Mouse (Mus musculus): ENCODE measurements at regions not wholly inside any gene's neighbourhood (a gene's known extent, or its start where the extent isn't known, plus 50 kb on each side); places are given as distances from the start of the nearest gene placed in this dataset.

DNA sequence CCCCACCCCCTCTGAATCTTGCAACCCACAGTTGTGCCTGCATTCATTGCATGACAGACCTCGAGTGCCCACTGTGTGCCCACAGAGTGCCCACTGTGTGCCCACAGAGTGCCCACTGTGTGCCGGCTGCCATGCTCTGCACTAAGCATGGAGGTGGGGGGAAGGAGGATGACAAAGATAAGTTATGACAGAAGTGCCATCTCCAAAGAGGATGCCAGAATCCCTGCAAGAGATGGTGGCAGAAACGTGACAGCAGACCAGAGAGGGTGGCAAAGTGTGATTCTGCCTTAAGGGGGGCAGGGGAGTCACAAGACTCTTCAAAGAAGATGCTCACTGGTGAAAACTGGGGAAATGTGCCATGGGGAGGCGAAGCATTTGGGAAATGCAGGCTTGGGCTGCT is 427.8 kb downstream of the Cd83 start:
- intact Hi-C loops (cut with DNase I): no loop called here
- DNase-seq (ENCODE audit: low spot score in 2 of 2): no peak

DNA sequence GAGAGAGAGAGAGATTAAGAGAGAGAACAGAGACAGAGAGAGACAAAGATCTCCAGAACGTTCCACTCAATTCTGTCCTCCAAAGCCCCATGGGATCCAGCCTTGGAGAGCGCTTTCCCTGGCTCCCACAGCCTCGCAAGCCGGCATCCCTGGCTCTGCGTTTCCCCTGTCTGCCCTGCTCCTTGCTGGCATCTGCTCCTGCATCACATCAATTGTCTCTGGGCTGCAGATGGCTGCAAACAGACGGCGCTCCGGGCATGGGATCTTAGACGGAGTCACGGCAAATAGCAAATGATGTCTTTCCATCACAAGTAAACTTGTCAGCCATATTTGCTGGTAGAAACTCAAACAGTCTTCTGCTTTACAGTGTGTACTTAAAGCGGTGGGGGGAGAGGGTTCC is 428.4 kb downstream of the Cd83 start:
- DNase-seq (ENCODE audit: low spot score in 2 of 2): no peak
- intact Hi-C loops (cut with DNase I): no loop called here

DNA sequence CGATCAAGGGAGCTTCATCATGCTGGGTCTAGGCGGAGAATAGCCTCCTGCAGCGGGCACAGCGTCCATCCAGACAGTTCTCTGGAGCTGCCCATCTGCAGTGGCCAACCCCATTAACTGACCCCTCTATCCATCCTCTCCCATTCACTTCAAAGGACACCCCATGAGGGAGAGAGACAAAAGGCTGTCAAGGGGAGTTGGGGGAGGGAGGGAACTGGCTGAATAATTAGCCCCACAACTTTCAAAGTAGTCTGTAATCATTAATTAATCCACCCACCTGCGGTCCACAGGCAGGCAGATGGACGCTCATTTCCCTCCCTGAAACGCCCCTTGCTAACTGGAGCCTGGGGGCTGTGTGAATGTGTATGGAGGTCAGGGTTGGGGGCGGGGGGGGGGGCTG is 433.7 kb downstream of the Cd83 start:
- intact Hi-C loops (cut with DNase I): no loop called here
- no peak for DNase-seq (ENCODE audit: low spot score in 2 of 2)

DNA sequence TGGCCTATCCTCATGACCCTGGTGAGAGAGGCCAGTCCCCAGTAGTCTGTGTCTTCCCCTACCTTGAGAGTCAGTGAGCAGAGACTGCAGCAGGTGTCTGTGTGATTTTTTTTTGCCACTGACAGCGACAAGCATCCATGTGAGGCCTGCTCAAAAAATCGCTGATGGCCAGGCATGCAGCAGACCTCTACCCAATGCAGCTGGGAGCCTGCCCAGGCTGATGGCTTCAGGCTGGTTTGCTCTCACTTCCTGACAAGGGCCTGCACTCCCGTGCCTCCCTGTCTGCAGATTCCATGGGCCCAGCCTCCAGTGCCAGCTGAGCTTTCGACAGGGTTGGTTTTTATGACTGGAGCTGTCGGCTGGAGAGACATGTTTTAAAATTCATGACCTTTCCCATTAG is 437.1 kb downstream of the Cd83 start:
- DNase-seq (ENCODE audit: low spot score in 2 of 2): no peak
- intact Hi-C loops (cut with DNase I): no loop called here

DNA sequence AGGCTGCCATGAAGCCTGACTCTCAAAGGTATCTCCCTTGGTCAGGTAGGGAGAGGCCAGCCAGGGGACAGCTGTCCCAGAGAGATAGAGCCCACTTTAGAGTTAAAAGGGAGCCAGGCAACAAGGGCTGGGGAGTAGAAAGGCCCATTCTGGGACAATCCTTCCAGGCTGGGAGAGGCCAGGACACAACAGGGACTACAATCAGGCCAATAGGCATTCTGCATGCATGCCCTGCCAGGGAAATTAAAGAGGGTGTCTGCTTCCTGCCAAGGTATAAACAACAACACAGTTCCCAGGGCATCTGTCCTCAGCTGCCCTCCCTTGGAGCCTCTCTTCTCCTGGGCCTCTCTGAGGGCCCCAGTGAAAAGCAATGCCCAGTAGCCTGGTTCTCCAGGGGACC is 437.8 kb downstream of the Cd83 start:
- intact Hi-C loops (cut with DNase I): no loop called here

DNA sequence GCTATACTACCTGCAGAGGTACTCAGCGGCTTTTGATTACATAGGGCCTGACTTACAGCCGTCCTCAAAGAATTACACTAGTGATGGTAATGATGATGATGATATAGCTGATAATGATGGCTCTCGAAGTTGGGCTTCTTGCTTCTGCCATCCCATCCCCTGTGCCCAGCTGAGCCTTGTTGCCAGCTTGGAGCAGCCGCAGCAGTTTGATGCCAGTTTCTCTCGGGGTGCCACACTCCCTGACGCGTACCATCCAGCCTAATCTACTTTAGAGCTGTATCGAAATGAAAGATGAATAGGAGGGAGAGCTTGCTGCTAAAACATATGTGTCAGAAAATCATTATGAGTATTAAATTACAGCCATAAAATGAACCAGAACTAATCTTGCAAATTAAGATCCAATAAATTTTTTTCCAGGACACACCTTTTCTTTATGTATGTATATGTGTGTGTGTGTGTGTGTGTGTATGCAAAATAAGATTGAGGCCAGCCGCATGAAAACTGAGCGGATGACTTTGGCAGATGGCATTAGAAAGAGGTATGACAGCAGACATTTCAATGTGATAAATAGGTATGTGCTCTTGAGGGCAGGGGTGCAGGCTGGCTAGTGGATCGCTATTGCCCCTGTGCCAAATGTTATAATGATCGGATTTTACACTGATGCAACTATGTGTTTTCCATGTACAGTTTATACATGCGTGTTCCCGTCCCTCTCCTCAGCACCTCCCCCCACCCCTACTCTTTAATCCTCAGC is 443.3 kb downstream of the Cd83 start:
- DNase-seq (ENCODE audit: low spot score in 2 of 2): no peak
- intact Hi-C loops (cut with DNase I): no loop called here

More for the DNA sequence above, 437.8 kb downstream of the Cd83 start:
- DNase-seq (ENCODE audit: low spot score in 2 of 2): no peak

DNA sequence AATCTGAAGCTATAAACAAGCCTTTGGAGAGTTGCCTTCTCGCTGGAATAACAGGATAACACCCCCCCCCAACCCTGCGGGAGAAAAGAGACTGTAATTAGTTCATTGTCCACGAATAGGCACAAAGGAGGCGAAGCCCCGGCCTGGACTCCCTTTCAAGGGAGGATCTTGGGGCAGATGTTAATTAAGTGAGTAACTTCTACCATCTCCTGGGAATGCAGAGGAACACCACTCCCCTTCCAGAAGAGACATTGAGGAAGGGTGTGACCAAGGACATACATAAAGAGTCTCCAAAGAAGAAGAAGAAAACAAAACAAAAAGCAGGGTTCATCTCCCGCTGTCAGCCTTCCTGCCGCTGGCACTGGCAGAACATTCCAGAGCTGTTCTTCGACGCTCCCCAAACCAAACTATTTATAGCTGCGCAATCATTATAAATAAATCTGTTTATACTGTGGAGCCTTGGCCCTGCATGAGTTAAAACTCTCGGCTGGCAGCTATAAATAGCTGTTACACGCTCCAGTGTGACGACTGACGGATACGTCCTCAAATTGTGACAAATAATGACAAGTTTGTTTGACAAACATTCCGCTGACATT is 444.1 kb downstream of the Cd83 start:
- intact Hi-C loops (cut with DNase I): no loop called here
- no peak for DNase-seq (ENCODE audit: low spot score in 2 of 2)

DNA sequence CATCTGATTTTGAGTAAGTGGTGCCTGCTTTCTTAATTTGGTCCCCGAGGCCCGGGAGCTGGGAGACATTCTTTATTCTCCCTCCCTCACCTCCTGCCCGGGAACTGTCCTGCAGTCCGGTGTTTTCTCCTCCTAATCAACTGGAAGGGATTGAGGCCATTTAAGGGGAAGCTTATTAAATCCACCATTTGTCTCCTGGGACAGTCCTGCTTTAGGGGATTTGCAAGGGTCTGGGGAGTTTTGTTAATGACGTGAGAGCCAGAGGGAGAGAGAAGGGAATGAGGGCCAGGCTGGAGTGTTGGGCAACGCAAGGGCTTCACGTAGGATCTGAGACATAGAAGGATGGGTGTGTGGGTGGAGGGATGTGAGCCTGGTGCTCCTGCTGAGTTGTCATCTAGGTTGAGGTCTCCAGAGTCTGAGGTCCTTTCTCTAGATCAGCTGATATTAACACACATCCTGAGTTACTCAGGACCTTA is 444.6 kb downstream of the Cd83 start:
- DNase-seq (ENCODE audit: low spot score in 2 of 2): no peak
- intact Hi-C loops (cut with DNase I): no loop called here

DNA sequence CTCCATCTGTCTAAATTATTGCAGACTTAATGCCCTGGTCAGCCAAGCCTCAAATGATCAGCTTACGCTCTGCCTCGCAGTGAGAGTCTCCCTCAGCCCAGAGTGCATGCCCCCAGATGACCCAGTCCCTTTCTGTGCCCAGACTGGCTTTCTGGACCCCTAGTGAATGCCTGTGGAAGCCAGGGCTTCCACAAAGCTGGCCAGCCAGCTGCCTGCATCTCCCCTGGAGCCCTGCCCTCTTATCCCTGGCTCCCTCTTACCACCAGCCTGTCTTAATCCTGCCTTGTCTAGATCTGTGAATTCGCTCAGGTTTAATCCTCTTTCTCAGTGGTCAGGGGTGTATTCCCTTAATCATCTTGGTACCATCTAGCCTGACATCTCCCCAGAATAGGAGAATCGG is 446.8 kb downstream of the Cd83 start:
- intact Hi-C loops (cut with DNase I): loop anchor here (5.0 kb wide), 1 partner anchor 501 kb away; no protein-coding TSS in a partner anchor
- no peak for DNase-seq (ENCODE audit: low spot score in 2 of 2)

DNA sequence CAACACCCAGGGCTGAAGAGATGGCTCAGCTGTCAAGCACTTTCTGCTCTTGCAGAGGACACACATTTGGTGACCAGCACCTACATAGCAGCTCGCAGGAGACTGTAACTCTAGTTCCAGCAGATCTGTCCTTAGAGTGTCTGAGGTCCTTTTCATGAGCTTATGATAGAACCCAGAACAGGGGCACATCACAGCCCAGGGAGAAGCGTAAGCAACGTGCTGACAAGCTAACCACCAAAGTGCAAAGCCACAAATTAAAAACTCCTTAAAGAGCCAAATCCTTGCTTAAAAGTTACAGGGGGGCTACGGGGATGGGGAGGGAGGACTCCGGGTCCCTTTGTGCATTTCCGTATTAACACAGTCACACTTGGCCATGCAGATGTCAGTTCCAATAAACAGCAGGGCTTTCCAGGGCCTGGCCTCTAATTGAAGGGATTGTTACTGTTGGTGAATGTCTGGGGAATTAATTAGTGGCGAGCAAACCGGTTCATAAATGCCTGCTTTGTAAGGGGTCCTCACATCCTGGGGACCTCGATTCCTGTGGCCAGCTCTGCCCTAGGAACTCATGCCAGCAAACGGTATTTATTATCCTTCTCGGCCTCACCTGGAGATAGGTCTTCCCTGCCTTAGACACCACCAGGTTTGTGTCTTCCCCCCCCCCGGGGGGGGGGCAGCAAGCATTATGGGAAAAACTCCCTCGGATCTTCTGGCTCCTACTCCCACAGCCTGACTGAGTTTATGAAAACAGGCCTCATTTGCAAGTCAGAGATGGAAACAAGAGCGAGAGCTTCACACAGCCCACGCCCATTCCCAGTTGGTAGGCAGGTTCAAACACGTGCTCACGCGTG is 447.5 kb downstream of the Cd83 start:
- intact Hi-C loops (cut with DNase I): loop anchor here (1.0 to 5.0 kb wide), 3 partner anchors 51 to 500 kb away; no protein-coding TSS in a partner anchor
- peak; percentile 87 to 88 for DNase-seq (ENCODE audit: low spot score in 2 of 2)

DNA sequence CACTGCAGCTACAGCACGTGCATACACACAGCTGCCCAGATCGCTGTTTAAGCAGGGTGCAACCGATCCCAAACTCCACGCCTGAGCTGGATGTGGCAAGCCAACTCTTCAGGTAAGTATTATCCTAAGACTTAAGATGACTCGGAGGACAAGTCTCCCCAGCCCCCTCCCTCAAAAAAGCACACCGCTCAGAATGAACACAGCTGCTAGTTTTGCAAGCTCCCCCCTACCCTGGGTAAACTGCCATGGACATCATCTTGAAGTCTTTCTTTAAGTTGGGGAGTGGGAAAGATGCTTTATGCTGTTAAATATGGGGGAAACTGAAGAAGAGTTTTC is 448.1 kb downstream of the Cd83 start:
- DNase-seq (ENCODE audit: low spot score in 2 of 2): no peak
- intact Hi-C loops (cut with DNase I): loop anchor here (1.0 to 5.0 kb wide), 3 partner anchors 50 to 500 kb away; no protein-coding TSS in a partner anchor

DNA sequence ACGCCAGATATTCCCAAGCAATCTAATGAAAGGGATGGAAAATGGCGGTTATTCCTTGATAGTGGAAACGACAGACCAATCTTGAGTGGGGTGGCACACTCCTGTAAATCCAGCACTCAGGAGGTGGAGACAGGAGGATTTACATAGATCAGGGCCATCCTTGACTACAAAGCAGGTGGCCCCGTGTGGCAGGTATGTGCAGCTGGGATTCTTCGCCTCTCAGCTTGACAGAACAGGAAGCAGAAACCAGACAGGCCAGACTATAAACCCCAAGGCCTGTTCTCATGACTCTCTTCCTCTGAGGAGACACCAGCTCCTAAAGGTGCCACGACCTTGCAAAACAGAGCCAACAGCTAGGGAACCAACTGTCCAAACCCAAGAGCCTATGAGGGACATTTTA is 449.7 kb downstream of the Cd83 start:
- intact Hi-C loops (cut with DNase I): loop anchor here (5.0 kb wide), 1 partner anchor 498 kb away; no protein-coding TSS in a partner anchor
- DNase-seq (ENCODE audit: low spot score in 2 of 2): no peak

DNA sequence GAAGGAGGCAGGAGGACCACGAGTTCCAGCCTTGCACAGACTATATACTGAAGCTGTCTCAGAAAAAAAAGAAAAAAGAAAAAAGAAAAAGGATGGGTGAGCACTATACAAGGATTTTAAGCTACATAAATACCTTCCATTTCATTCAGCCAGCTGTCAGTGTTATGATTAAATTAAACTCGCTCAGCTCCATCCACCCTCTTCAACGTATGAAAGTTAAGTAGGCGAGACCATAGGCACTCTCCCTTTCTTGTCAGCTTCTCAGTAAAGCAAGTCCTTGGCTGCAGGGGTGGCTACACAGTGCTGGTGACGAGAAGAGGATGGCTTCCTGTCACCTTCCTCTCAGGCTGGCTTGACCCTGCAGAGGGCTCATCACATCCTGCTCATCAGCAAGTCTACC is 450.7 kb downstream of the Cd83 start:
- intact Hi-C loops (cut with DNase I): loop anchor here (5.0 kb wide), 1 partner anchor 368 kb away; no protein-coding TSS in a partner anchor
- DNase-seq (ENCODE audit: low spot score in 2 of 2): peak in 1 of 2 experiments; percentile 28

DNA sequence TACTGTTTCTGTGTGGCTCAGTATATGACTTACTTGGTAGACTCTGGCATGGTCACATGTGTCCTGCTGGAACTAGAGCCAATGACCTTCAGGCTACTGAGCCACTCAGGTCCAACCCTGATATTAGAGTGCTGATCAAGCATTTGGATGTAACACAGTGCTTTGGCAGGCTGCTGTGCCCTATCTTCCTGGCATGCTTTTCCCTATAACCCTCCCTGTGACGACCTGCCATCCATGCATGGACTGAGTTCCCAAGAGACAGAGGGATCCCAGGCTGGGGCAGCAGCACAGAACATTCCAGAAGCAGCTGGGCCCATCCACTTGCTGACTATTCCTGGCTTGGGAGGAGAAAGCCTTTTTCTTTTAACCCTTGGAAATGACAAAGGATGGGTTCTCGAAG is 451.4 kb downstream of the Cd83 start:
- DNase-seq (ENCODE audit: low spot score in 2 of 2): no peak
- intact Hi-C loops (cut with DNase I): loop anchor here (5.0 kb wide), 1 partner anchor 369 kb away; no protein-coding TSS in a partner anchor

DNA sequence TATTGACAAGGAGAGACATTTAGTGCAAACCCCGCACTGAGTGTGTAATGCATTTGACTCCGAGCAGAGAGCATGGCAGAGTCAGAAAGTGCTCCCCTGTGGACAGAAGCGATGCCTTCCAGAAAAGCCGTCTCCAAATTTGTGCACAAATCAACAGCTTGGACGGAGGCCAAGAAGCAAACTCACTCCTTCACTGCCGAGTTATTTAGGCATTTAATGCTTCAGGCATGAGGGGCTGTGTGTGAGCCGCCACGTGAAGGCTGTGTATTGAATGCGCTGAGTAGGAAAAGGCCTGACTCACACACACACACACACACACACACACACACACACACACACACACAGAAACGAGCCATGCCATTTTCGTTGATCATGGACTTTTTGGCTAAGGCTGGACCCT is 453.7 kb downstream of the Cd83 start:
- DNase-seq (ENCODE audit: low spot score in 2 of 2): peak in 1 of 2 experiments; percentile 41
- intact Hi-C loops (cut with DNase I): loop anchor here (5.0 kb wide), 1 partner anchor 371 kb away; no protein-coding TSS in a partner anchor

DNA sequence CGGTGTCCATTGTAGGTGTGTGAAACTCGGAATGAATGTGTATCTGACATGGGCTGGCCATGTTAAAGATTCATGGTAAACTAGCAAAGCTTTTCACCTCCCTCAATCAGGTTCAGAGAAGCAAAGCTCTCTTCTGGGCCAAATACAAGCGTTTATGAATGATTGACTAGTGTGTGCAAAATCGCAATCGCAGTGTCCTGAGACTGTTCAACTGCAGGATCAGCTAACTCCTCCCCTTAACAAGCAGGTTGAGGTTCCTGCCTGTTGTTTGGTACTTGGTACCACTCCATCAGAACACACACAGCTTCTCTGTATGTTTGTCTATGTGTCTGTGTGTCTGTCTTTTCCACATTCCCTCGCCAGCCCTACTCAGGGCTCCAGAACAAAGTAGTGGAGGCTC is 458.6 kb downstream of the Cd83 start:
- no peak for DNase-seq (ENCODE audit: low spot score in 2 of 2)
- intact Hi-C loops (cut with DNase I): no loop called here

DNA sequence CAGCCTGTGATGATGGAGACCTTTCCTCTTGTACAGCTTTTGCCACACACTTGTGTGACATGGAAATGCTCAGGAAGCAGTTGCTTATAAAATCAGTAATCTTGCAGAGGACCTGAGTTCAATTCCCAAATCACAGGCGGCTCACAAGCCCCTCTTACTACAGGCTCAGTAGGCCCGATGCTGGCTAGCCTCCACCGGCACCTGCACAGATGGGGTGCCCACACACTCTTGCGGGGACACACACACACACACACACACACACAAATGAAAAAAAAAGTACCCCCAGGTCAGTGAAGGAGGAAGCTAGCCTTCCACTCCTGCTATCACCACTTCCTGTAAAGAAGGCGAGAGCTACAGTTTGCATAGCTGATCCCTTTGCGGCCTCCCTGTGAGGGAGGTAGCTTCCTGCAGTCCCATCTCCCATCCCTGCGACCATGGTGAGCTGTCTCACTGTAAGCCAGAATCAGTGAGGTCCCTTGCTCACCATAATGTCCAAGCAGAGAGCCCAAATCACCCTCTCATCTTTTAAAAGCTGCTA is 462.2 kb downstream of the Cd83 start:
- no peak for DNase-seq (ENCODE audit: low spot score in 2 of 2)
- intact Hi-C loops (cut with DNase I): no loop called here

DNA sequence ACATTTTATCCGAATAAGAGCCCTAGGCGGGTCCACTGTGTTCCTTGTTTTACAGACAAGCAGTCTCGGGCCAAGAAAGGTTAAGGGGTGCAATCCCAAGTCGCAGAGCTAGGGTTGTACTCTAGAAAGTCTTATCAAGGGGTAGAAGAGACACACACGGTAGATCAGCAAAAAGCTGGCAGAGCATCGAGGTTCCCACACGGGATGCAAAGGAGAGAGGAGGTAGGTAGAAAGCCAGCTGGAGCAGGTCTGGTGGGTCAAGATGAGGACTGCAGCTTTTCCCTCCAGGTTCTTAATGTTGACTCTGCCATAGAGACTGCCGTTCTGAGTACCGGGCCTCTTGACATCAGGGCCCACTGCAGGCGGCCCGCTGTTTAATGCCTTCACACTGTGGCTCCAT is 463.3 kb downstream of the Cd83 start:
- no peak for DNase-seq (ENCODE audit: low spot score in 2 of 2)
- intact Hi-C loops (cut with DNase I): no loop called here

DNA sequence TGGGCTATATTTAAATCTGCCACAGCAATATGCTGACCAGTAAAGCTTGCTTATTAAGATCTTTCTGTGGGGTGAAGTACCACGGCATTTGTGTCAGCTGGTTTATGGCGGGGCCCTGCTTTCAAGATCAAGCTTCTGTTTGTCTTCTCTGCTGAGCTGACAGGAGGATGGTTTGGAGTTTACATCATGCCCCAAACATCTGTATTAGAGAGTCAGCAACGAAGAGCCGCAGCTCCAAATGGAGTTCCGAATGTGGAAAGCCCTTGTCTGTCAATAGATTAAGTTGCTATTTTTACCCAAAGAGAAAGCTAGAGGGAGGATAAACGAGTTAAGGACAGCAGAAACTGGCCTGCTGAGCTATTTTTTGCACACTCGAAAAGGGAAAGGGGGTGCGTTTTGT is 463.8 kb downstream of the Cd83 start:
- intact Hi-C loops (cut with DNase I): no loop called here
- DNase-seq (ENCODE audit: low spot score in 2 of 2): no peak

DNA sequence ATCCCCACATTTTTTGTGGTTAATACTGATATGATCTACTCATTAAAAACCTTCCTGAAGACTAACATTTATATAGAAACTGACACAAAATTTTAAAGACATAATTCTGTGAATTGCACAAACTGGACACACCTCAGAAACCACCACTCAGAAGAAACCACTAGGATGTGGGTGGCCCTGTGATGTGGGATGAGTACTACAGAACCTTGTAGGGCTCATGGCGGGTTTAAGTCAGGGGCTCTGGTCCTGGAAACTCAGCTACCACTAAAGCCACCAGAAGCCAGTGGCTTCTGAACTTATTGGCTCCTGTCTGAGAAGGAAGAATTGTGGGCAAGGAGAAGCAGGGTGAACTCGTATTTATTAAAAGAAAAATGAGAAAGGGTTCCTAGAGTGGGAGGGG is 464.5 kb downstream of the Cd83 start:
- intact Hi-C loops (cut with DNase I): no loop called here
- no peak for DNase-seq (ENCODE audit: low spot score in 2 of 2)
